Mouse (Mus musculus): Measurements from ENCODE around the gene Ttll11.

Gene Ttll11

GRCm38 (mm10) chr2:35761458-35761857 is 218.3 kb downstream of the Ttll11 start:
- no peak for DNase-seq

- no peak for DNase-seq
Observed at GRCm38 (mm10) chr2:35760867-35761266, 218.8 kb downstream of the Ttll11 start.

- no peak for DNase-seq
Observed at GRCm38 (mm10) chr2:35760352-35760751, 219.4 kb downstream of the Ttll11 start.

GRCm38 (mm10) chr2:35756467-35756866 is 223.2 kb downstream of the Ttll11 start:
- DNase-seq, result no peak

- DNase-seq, result no peak
Observed at GRCm38 (mm10) chr2:35751781-35752505, 227.8 kb downstream of the Ttll11 start.

DNA sequence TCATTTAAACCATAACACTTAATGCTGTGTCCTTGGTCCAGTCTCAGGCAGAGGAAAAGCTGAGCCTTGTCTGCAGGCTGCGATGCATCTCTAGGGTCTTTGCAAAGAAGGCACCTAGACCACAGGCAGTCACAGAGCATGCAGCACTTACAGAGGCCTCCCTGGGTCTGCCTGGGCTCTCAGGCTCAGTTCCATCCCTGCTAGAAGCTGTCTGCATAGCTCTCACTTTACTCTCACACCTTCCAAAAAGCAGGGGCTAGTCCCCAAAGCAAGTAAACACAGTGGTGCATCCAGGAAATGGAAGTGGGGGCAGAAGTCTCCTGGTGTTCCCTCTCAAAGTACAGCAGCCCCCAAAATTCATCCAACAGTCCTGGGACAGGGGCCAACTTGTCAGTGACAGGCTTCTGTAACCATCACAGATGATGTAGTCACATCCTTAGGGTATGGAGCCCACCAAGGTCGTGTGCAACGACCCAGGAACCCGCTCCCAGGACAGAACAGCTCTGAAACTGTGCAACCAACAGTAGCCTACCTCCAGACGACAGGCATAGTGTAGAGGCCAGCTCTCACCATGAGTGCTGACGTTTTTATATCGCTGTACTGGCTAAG is 229.1 kb downstream of the Ttll11 start:
- no peak for DNase-seq

DNA sequence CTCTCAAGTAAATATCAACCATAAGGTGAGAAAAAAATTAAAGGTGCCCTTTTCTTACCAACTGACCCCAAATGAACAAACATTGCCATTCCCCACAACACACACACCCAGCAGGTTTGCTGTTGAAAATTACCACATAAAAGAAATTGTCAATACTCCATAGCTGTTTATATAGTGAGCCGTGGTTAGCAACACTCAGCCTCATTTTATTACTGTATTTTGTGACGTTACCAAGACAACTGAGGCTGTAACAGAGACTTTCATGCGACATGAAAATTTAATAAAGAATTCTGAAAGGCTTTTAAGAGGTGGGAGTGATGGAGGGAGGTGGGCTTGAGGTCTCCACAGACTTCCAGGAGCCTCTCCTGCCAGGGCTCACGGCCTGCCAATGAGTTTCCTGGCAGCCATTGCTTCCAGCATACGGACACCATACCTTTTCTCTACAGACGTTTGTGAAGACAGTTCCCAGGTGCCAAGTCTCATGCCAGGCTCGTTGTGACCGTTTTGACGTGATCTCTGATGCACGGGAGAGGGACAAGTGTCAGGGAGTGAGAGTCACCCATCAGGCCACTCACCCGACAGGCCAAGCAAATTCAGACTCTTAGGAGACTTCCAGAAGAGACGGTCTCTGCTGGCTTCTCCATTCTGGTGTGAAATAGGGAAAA is 232.2 kb downstream of the Ttll11 start:
- DNase-seq, result no peak

GRCm38 (mm10) chr2:35746638-35747037 is 233.1 kb downstream of the Ttll11 start:
- no peak for DNase-seq

- DNase-seq, result no peak
Observed at GRCm38 (mm10) chr2:35745876-35746275, 233.8 kb downstream of the Ttll11 start.

DNA sequence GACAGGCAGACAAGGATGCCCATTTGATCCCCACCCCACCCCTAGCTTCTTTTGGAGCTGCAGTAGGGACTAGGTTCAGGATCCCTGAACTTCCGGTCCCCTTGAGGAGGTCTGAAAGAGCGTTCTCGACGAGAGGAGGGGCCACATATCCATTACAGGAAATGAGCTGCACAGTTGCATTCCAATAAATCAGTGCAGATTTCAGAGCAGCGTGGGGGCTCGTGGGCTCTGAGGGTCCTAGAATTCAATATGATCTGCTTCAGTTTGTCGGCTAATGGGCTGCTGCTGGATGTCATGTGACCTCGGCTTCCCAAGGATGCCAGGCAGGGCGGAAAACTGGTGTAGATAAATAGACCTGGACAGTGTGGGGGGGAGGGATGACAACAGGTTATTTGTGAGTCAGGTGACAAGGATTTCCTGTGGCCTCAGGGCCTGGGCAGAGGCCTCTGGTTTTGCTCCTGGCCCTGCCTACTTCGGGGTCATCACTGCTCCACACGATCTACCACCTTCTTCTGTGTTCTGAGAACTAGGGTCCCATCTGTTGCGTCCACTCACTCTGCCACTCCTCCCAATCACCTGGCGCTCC is 240.0 kb downstream of the Ttll11 start:
- no peak for DNase-seq

- DNase-seq, result no peak
Observed at GRCm38 (mm10) chr2:35737467-35738027, 242.2 kb downstream of the Ttll11 start.

DNA sequence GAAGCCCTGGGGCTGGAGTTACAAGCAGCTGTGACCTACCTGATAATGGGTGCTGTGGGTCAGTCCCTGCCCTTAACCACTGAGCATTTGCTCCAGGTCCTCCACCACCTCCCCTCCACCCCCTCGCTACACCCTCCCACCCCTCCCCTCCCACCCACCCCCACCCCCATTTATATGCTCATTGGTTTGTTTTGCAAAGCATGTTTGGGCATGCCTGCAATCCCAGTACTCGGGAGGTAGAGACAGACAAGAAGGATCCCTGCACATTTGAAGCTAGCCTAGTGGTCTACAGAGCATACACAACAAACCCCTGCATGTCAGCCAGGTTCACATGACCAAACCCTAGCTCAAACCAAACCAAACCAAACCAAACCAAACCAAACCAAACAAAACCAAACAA is 243.7 kb downstream of the Ttll11 start:
- DNase-seq, result no peak

DNA sequence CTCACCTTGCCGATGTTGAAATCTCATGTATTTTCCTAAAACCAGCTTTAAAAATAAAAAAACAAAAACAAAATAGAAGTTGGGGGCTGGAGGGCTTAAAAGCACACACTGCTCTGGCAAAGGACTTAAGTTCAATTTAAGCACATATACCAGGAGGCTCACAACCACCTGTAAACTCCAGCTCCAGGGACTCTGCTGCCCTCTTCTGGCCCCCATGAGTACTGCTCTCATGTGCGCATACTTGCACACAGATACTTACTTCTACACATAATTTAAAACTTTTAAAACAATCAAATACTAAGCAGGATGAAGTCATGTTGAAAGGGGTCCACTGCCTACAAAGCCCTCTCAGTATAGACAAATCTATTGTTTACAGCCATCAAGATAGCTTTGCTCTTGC is 244.7 kb downstream of the Ttll11 start:
- DNase-seq, result no peak

DNA sequence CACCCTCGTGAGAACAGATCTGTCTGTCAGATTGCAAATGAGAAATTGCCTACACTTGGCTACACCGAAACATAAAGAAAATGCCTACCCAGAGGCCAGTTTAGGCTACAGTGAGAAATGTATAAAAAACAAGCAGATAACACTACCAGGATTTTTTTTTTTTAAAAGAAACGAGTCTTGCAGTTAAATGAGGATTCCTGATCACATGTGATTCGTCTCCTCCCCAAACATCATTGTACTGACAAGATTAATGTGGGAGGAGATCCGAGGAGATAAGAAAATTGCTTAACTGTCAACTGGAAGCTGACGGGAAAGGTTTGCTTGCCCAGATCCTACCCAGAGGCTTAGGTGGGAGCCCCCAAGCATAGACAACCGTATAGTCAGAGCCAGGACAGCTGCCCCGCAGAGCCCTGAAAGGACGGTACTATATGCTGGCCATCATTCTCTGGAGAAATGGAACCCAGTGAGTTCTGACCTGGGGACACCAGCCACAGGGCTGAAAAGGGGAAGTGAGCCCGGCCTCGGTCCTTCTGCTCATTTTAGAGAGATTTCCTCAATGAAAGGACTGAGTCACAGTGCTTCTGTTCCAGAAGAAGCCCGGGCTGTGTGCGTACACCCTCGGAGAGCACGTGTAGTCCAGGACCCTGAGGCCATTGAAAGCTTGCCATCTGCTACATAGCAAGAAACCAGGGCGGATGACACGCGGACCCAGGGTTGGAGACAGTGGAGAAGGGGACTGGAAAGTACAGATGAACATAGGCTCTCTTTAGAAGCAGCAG is 247.9 kb downstream of the Ttll11 start:
- DNase-seq, result no peak

GRCm38 (mm10) chr2:35729077-35730065 is 250.3 kb downstream of the Ttll11 start:
- DNase-seq, result no peak

DNA sequence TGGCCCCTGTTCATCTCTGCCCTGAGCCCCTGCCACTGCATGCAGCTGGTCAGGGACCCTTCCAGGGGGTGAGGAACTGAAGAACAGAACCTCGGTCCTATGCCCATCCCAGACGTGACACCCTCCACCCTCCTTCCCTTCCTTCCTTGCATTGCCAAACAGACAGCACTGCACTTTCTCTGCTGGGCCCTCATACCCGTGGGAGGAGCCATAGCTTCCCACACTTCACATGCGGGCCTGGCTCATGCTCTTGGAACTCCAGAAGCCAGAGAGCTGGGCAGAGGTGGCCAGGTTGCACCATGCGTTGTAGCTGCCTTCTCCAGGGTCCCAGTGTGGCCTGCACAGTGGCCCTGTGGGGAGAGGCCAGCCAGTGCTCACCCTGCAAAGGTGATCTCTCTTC is 251.1 kb downstream of the Ttll11 start:
- no peak for DNase-seq

- no peak for DNase-seq
Observed at GRCm38 (mm10) chr2:35723691-35724090, 256.0 kb downstream of the Ttll11 start.

DNA sequence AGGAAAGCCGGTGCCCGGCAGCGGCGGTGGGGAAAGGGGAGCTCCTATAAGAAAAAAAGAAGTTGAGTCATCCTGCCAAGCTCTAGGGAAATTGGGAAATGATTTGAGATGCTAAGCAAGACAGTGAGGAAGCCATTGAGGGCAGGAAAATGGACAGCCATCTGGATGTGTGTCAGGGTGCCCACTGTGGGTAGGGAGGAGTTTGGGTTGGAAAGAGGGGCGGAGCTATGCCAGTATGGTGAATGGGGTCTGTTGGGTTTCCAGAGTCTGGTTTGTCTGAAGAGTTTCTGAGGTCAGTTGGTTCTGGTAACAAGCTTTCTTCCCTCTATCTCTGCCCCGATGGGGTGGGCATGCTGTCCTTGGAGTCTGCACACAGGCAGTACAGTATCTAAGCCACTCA is 256.4 kb downstream of the Ttll11 start:
- DNase-seq, result no peak

GRCm38 (mm10) chr2:35722821-35723220 is 256.9 kb downstream of the Ttll11 start:
- DNase-seq, result no peak

GRCm38 (mm10) chr2:35720956-35721355 is 258.8 kb downstream of the Ttll11 start:
- DNase-seq, result no peak

DNA sequence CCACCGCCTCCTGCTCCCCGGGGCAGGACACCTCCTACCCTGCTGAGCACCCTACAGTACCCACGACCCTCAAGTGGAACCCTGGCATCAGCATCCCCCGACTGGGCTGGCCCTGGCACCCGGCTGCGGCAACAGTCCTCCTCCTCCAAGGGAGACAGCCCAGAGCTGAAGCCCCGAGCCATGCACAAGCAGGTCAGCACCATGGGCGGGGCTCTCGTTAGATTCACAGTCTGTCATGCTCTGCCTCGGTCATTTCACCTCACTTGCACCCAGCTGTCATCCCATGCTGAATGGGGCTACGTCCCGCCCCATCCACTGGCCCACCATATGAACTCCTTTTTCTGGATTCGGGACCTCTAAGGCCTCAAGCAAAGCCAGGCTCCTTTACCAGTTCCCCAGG is 259.2 kb downstream of the Ttll11 start:
- no peak for DNase-seq

Data from right cerebral cortex, postnatal 25 days (tissue).